Mouse (Mus musculus) G1E-ER4 (cell line): ENCODE measurements around the gene Slc24a3. TPM values are rescaled to one million over a fixed set of nuclear protein-coding genes. Genes with fewer than 3 reads are reported as not detected.

Experiments used
- GATA1 ChIP-seq: IDR thresholded peaks from one replicate; pipeline ENCODE4 v1.8.0; 2012; ENCODE audit warnings: low read length, inconsistent platforms
- polyA plus RNA-seq: library from polyadenylated mRNA; stranded (reverse); fragments of >175 nt; gene quantifications from 2 replicates; pipeline ENCODE4 v1.2.3, GENCODE M21; 2012

Gene Slc24a3
- polyA plus RNA-seq, 1 experiment = not detected

DNA sequence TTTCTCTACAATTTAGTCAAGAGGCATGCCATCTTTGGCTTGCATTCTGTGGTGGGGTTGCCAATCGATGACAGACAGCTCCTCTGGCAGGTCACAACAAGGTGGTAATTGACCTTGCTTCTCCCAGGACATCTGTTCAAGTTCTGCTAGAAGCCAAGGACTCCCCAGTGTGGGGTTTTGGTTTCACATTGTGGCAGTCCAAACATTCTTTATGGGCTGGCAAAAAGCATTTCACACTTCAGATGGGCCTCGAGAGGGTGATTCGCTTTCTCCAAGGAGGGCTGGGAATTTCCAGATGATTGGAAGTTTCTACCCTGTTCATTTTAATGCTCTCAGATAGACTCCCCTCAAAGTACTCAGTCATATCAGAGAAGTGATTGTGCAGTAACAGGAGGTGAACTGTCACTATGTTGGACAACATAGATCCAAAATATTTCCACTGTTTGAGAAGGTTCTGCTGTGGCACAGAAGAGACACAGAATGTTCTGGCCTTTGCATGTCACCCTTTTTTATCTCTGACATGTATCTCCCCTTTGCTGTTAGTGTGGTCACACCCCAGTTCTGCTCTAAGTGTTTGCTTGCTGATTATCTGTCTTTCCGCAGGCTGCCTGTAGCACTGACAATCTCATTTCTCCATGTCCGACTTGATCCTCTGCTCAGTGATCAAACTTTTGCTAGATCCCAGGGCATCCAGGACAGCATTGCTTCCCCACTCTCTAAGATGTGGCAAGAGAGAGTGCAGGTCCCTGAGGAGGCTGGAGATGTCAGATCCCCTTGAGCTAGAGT, 132.6 kb downstream of the Slc24a3 start:
- TF ChIP-seq GATA1 = no peak

DNA sequence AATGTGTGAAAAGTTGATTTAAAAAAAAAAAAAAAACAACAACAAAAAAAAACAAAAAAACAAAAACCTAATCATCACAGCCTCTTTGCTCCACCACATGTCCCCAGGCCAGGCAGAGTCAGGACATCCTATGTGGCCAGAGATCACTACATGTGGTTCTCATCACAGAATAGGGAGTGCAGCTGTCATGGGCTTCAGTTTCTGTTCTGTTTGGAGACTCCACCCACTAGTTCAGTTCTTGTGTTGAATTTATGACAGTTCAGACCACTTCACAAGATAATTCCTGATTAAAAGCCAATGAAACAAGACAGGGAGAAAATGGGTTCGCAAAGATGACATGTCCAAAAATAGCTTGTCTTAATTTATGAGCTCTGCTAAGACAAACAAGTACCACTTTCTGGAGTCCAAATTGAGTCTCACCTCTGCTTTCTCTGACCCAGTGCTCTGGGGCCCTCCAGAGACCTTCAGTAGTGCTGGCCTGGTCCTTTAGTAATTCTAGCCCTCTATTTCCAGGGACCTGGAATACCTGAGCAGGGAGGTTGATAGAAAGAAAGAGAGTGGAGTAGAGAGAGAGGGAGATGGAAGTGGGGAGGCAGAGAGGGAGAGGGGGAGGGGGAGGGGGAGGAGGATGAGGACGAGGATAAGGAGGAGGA, 139.8 kb downstream of the Slc24a3 start:
- no peak for TF ChIP-seq GATA1

GRCm38 (mm10) chr2:145318916-145319315, 151.4 kb downstream of the Slc24a3 start:
- no peak for TF ChIP-seq GATA1

GRCm38 (mm10) chr2:145321287-145321686, 153.7 kb downstream of the Slc24a3 start:
- TF ChIP-seq GATA1 = no peak

GRCm38 (mm10) chr2:145321755-145322154, 154.2 kb downstream of the Slc24a3 start:
- no peak for TF ChIP-seq GATA1

- no peak for TF ChIP-seq GATA1
These were observed 156.9 kb downstream of the Slc24a3 start for GRCm38 (mm10) chr2:145324477-145324876.

- TF ChIP-seq GATA1 = no peak
These were observed 158.3 kb downstream of the Slc24a3 start for GRCm38 (mm10) chr2:145325852-145326251.

- no peak for TF ChIP-seq GATA1
These were observed 159.0 kb downstream of the Slc24a3 start for GRCm38 (mm10) chr2:145326544-145326943.

DNA sequence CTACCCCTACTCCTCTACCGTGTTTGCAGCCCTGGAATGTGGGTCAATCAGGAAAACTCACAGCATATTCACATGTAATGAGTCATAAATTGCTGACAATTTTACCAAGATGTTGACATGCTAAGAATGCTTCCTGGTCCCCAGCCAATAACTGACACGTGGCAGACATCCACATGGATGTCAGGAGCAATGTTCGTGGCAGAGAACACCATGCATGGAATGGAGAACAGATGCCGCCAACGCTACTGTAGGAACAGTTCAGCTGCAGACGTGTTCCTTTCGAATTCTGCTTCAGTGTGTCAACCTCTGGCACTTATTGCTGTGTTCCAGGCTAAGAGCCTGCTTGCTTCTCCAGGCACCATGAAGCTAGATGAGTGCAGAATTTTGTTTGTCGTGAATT, 162.2 kb downstream of the Slc24a3 start:
- TF ChIP-seq GATA1 = no peak

DNA sequence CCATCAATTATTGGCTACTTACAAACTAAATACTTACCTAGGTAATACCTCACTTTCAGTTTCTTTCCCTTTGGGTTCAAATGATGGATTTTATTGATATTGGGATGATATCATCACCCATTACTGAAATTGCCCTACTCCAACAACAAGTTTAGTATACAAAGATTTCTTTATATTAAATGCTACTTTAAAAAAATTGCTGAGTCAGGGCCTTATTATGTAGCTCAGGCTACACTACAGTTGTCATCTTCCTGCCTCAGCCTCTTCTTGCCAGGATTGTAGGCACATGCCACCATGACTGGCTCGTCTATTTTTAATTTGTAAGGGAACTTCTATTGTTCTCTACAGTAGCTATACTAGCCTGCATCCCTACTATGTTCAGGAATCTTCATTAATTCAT, 164.0 kb downstream of the Slc24a3 start:
- no peak for TF ChIP-seq GATA1

DNA sequence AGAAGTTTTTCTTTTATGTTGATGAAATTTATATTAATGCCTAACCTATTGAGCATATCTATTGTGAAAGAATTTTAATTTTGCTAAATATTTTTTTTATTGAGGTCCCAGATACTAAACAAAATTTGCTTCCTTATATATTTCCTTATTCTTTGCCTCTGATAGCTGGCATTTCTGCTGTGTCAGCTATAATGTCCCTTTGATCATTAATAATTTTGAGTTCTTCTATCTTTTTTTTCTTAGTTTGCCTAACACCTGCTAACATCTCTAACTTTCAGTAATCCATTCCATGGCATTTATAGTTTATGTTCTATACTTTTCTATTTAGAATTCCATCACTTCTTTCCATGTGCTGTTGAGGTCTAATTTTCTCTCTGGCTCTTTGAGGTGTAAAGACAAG, 165.9 kb downstream of the Slc24a3 start:
- TF ChIP-seq GATA1 = no peak

- TF ChIP-seq GATA1 = no peak
These were observed 168.9 kb downstream of the Slc24a3 start for GRCm38 (mm10) chr2:145336406-145336805.

DNA sequence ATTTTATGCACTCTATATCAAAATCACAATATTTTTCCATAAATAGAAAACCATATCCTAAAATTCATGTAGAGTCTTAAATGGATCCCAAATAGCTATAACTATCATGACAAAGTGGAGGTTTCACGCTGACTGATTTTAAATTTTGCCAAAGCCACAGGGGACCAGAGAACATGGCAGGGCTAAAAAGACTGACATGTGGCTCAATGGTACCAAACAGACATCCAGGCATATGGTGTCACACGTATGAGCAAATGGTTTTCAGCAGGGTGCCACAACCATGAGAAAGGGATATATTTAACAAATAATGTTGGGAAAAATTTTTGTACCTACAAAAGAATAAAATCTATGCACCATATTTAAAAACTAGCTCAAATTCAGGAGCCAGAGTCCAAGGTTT, 173.3 kb downstream of the Slc24a3 start:
- no peak for TF ChIP-seq GATA1

DNA sequence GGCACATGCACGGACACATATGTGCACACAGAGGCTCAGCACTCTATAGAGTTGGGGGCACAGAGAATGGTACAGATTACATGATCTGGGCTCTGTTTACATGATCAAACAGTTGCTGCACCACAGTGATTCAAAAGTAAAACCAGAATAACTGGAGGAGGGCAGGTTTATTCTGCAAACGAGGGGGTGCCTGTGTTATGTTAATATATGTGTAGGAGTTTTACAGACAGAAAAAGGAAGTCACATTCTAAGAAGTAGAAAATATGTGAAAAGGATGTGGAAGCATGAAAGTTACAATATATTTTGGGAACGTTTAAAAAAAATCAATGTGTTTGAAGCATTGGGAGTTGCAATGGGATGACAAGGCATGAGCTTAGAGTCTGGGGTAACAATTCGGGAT, 175.4 kb downstream of the Slc24a3 start:
- no peak for TF ChIP-seq GATA1

GRCm38 (mm10) chr2:145344521-145344920, 177.0 kb downstream of the Slc24a3 start:
- TF ChIP-seq GATA1 = no peak

GRCm38 (mm10) chr2:145353801-145354200, 186.2 kb downstream of the Slc24a3 start:
- no peak for TF ChIP-seq GATA1

GRCm38 (mm10) chr2:145358236-145358942, 190.8 kb downstream of the Slc24a3 start:
- no peak for TF ChIP-seq GATA1

GRCm38 (mm10) chr2:145363604-145364003, 196.1 kb downstream of the Slc24a3 start:
- TF ChIP-seq GATA1 = no peak
